Comparison of ENCODE assay signal across 21 mouse cellular contexts in genomic region chr1:157514298-157514697, GRCm38 (mm10).
"Had no signal": no experiment of that assay in that cellular context is flagged by ENCODE, and none has a peak within 500 bp of the region (broad histone marks: within the 10 kb centered on the region; RNA-seq: fewer than 3 reads in every experiment).

No protein-coding gene starts in this region.

- H3K36me3 ChIP-seq: kidney, embryonic 15.5 days; limb, embryonic 12.5 days; limb, embryonic 15.5 days; liver, embryonic 13.5 days; lung, embryonic 15.5 days; midbrain, embryonic 12.5 days; midbrain, embryonic 15.5 days; neural tube, embryonic 13.5 days; stomach, embryonic 15.5 days had no signal

- ATAC-seq: midbrain, embryonic 15.5 days had no signal

- H3K4me3 ChIP-seq: kidney, embryonic 15.5 days; limb, embryonic 12.5 days; limb, embryonic 15.5 days; liver, embryonic 13.5 days; lung, embryonic 15.5 days; midbrain, embryonic 12.5 days; midbrain, embryonic 15.5 days; neural tube, embryonic 13.5 days; stomach, embryonic 15.5 days had no signal

- H3K4me2 ChIP-seq: kidney, embryonic 15.5 days; limb, embryonic 12.5 days; limb, embryonic 15.5 days; liver, embryonic 13.5 days; lung, embryonic 15.5 days; midbrain, embryonic 12.5 days; midbrain, embryonic 15.5 days; neural tube, embryonic 13.5 days; stomach, embryonic 15.5 days had no signal

- H3K9me3 ChIP-seq: kidney, embryonic 15.5 days; limb, embryonic 12.5 days; limb, embryonic 15.5 days; liver, embryonic 13.5 days; lung, embryonic 15.5 days; midbrain, embryonic 12.5 days; midbrain, embryonic 15.5 days; neural tube, embryonic 13.5 days; stomach, embryonic 15.5 days had no signal

- DNase-seq: kidney, adult 11 months; kidney, adult 8-10 months; kidney, postnatal 10 days; kidney, postnatal 4 days; left cerebral cortex, postnatal 4 days; liver, embryonic 13.5 days; lung, adult 18-20 months; lung, postnatal 10 days; lung, postnatal 36 days; retina, postnatal 1 day; right cerebral cortex, postnatal 25 days; spleen, adult 18-20 months; thymus, postnatal 36 days had no signal

- H3K27me3 ChIP-seq: kidney, embryonic 15.5 days; limb, embryonic 12.5 days; liver, embryonic 13.5 days; lung, embryonic 15.5 days; midbrain, embryonic 12.5 days; midbrain, embryonic 15.5 days; stomach, embryonic 15.5 days had no signal

- H3K27ac ChIP-seq: kidney, embryonic 15.5 days; limb, embryonic 12.5 days; limb, embryonic 15.5 days; liver, embryonic 13.5 days; lung, embryonic 15.5 days; midbrain, embryonic 12.5 days; midbrain, embryonic 15.5 days; neural tube, embryonic 13.5 days; stomach, embryonic 15.5 days had no signal

- H3K9ac ChIP-seq: kidney, embryonic 15.5 days; limb, embryonic 12.5 days; limb, embryonic 15.5 days; liver, embryonic 13.5 days; lung, embryonic 15.5 days; midbrain, embryonic 12.5 days; midbrain, embryonic 15.5 days; neural tube, embryonic 13.5 days; stomach, embryonic 15.5 days had no signal

- H3K4me1 ChIP-seq: limb, embryonic 12.5 days; midbrain, embryonic 15.5 days; stomach, embryonic 15.5 days had no signal
